Mouse (Mus musculus): Measurements from ENCODE around the gene Doc2g. TPM values are rescaled to one million over a fixed set of nuclear protein-coding genes. Genes with fewer than 3 reads are reported as not detected.
"Not testable (repeated sequence)": the region's sequence is repeated elsewhere in the genome, so short reads cannot be mapped to it uniquely, and the experiment has no call there.

Gene Doc2g
- polyA plus RNA-seq, 1 experiment, result 1.1 TPM

GRCm38 (mm10) chr19:4046866-4047254 lies 43.7 kb downstream of the Doc2g start:
- H3K4me1 ChIP-seq (ENCODE audit: control insufficient read depth, insufficient read depth, insufficient read length, low read length), result 0 out of 2 replicates have a peak, but pooled peaks cover 3% of the 10 kb centered on the region
- no peak overlapping the region for H3K27ac ChIP-seq (replicated peaks; ENCODE audit: low read depth, low read length)
- H3K4me3 ChIP-seq (ENCODE audit: insufficient read depth, low read depth, low read length), result no peak overlapping the region

GRCm38 (mm10) chr19:4047859-4048258 lies 44.7 kb downstream of the Doc2g start:
- H3K27ac ChIP-seq (replicated peaks; ENCODE audit: low read depth, low read length), result no peak overlapping the region

GRCm38 (mm10) chr19:4049069-4049468 lies 46.0 kb downstream of the Doc2g start:
- H3K4me3 ChIP-seq (ENCODE audit: insufficient read depth, low read depth, low read length); H3K27ac ChIP-seq (replicated peaks; ENCODE audit: low read depth, low read length); H3K4me1 ChIP-seq (ENCODE audit: control insufficient read depth, insufficient read depth, insufficient read length, low read length): not testable (repeated sequence)

More at GRCm38 (mm10) chr19:4047859-4048258, 44.7 kb downstream of the Doc2g start:
- Histone ChIP-seq H3K4me1 (ENCODE audit: control insufficient read depth, insufficient read depth, insufficient read length, low read length) (0 out of 2 replicates have a peak, but pooled peaks cover 3% of the 10 kb centered on the region), H3K4me3 (ENCODE audit: insufficient read depth, low read depth, low read length) (no peak overlapping the region)

- Histone ChIP-seq H3K4me1 (ENCODE audit: control insufficient read depth, insufficient read depth, insufficient read length, low read length) (peaks cover 8% of the 10 kb centered on the region; the same call in 1 of the 2 replicates), H3K27ac (replicated peaks; ENCODE audit: low read depth, low read length) (no peak overlapping the region), H3K4me3 (ENCODE audit: insufficient read depth, low read depth, low read length) (no peak overlapping the region)
Observed at GRCm38 (mm10) chr19:4051016-4051415, 47.9 kb downstream of the Doc2g start.

- Histone ChIP-seq H3K4me1 (ENCODE audit: control insufficient read depth, insufficient read depth, insufficient read length, low read length) (peaks cover 5% of the 10 kb centered on the region; the same call in 1 of the 2 replicates), H3K4me3 (ENCODE audit: insufficient read depth, low read depth, low read length) (peak overlapping the region; percentile 20; the same call in 1 of the 2 replicates), H3K27ac (replicated peaks; ENCODE audit: low read depth, low read length) (no peak overlapping the region; the same call in 1 of the 2 replicates)
Observed at GRCm38 (mm10) chr19:4051741-4052515, 48.8 kb downstream of the Doc2g start.

GRCm38 (mm10) chr19:4052516-4053030 lies 49.5 kb downstream of the Doc2g start:
- H3K4me3 ChIP-seq (ENCODE audit: insufficient read depth, low read depth, low read length), result no peak overlapping the region
- peaks cover 5% of the 10 kb centered on the region; the same call in 1 of the 2 replicates for H3K4me1 ChIP-seq (ENCODE audit: control insufficient read depth, insufficient read depth, insufficient read length, low read length)
- no peak overlapping the region for H3K27ac ChIP-seq (replicated peaks; ENCODE audit: low read depth, low read length)

- Histone ChIP-seq H3K4me3 (ENCODE audit: insufficient read depth, low read depth, low read length) (no peak overlapping the region), H3K27ac (replicated peaks; ENCODE audit: low read depth, low read length) (no peak overlapping the region), H3K4me1 (ENCODE audit: control insufficient read depth, insufficient read depth, insufficient read length, low read length) (peaks cover 16% of the 10 kb centered on the region)
Observed at GRCm38 (mm10) chr19:4054613-4055012, 51.5 kb downstream of the Doc2g start.

GRCm38 (mm10) chr19:4055216-4055946 lies 52.3 kb downstream of the Doc2g start:
- Histone ChIP-seq H3K4me1 (ENCODE audit: control insufficient read depth, insufficient read depth, insufficient read length, low read length) (peaks cover 16% of the 10 kb centered on the region), H3K27ac (replicated peaks; ENCODE audit: low read depth, low read length) (no peak overlapping the region), H3K4me3 (ENCODE audit: insufficient read depth, low read depth, low read length) (no peak overlapping the region)

- H3K4me3 ChIP-seq (ENCODE audit: insufficient read depth, low read depth, low read length), result no peak overlapping the region
- H3K27ac ChIP-seq (replicated peaks; ENCODE audit: low read depth, low read length), result no peak overlapping the region
- H3K4me1 ChIP-seq (ENCODE audit: control insufficient read depth, insufficient read depth, insufficient read length, low read length), result peaks cover 16% of the 10 kb centered on the region
Observed at GRCm38 (mm10) chr19:4055947-4056693, 53.0 kb downstream of the Doc2g start.

Other genes with a start within 250 kb of the Doc2g start
- 15.9 and 20.4 TPM in 2 replicates for gene Kmt5b, start 235.9 kb upstream of the Doc2g start, polyA plus RNA-seq (2012; ENCODE audit: insufficient read depth, insufficient read length, missing spikeins)
- gene Chka, start 151.5 kb upstream of the Doc2g start, polyA plus RNA-seq (2012; ENCODE audit: insufficient read depth, insufficient read length, missing spikeins), result 6.9 and 11.2 TPM in 2 replicates
- gene Tcirg1, start 96.2 kb upstream of the Doc2g start, polyA plus RNA-seq (2012; ENCODE audit: insufficient read depth, insufficient read length, missing spikeins), result 5.3 and 7.7 TPM in 2 replicates
- 1,010 and 1,143 TPM in 2 replicates for gene Ndufs8, start 90.5 kb upstream of the Doc2g start, polyA plus RNA-seq (2012; ENCODE audit: insufficient read depth, insufficient read length, missing spikeins)
- gene Aldh3b1, start 73.5 kb upstream of the Doc2g start, polyA plus RNA-seq (2012; ENCODE audit: insufficient read depth, insufficient read length, missing spikeins), result 1.8 and 2.2 TPM in 2 replicates
- 25.3 and 25.4 TPM in 2 replicates for gene Unc93b1, start 68.1 kb upstream of the Doc2g start, polyA plus RNA-seq (2012; ENCODE audit: insufficient read depth, insufficient read length, missing spikeins)
- not detected in 2 replicates for gene Aldh3b3, start 44.7 kb upstream of the Doc2g start, polyA plus RNA-seq (2012; ENCODE audit: insufficient read depth, insufficient read length, missing spikeins)
- 6.9 and 13.4 TPM in 2 replicates for gene Aldh3b2, start 31.0 kb upstream of the Doc2g start, polyA plus RNA-seq (2012; ENCODE audit: insufficient read depth, insufficient read length, missing spikeins)
- gene Acy3, start 16.7 kb upstream of the Doc2g start, polyA plus RNA-seq (2012; ENCODE audit: insufficient read depth, insufficient read length, missing spikeins), result 33.3 and 40.6 TPM in 2 replicates
- gene Tbx10, start 10.6 kb upstream of the Doc2g start, polyA plus RNA-seq (2012; ENCODE audit: insufficient read depth, insufficient read length, missing spikeins), result not detected in 2 replicates
- gene Nudt8, start 2.7 kb upstream of the Doc2g start, polyA plus RNA-seq (2012; ENCODE audit: insufficient read depth, insufficient read length, missing spikeins), result 24.5 and 49.5 TPM in 2 replicates
- gene Gm49405, start 2.7 kb upstream of the Doc2g start, polyA plus RNA-seq (2012; ENCODE audit: insufficient read depth, insufficient read length, missing spikeins), result not detected in 2 replicates
- 1,127 and 1,213 TPM in 2 replicates for gene Ndufv1, start 9.5 kb downstream of the Doc2g start, polyA plus RNA-seq (2012; ENCODE audit: insufficient read depth, insufficient read length, missing spikeins)
- gene Gstp1, start 34.7 kb downstream of the Doc2g start, polyA plus RNA-seq (2012; ENCODE audit: insufficient read depth, insufficient read length, missing spikeins), result 362 and 451 TPM in 2 replicates
- gene Gstp2, start 42.7 kb downstream of the Doc2g start, polyA plus RNA-seq (2012; ENCODE audit: insufficient read depth, insufficient read length, missing spikeins), result 14.8 and 26.0 TPM in 2 replicates
- gene Gstp3, start 56.3 kb downstream of the Doc2g start, polyA plus RNA-seq (2012; ENCODE audit: insufficient read depth, insufficient read length, missing spikeins), result 2.3 and 4.2 TPM in 2 replicates
- not detected in 2 replicates for gene Cabp2, start 78.3 kb downstream of the Doc2g start, polyA plus RNA-seq (2012; ENCODE audit: insufficient read depth, insufficient read length, missing spikeins)
- gene Cdk2ap2, start 93.9 kb downstream of the Doc2g start, polyA plus RNA-seq (2012; ENCODE audit: insufficient read depth, insufficient read length, missing spikeins), result 78.5 and 101 TPM in 2 replicates
- 14.8 and 17.2 TPM in 2 replicates for gene Pitpnm1, start 96.7 kb downstream of the Doc2g start, polyA plus RNA-seq (2012; ENCODE audit: insufficient read depth, insufficient read length, missing spikeins)
- 62.7 and 65.2 TPM in 2 replicates for gene Aip, start 122.5 kb downstream of the Doc2g start, polyA plus RNA-seq (2012; ENCODE audit: insufficient read depth, insufficient read length, missing spikeins)
- gene Gpr152, start 136.5 kb downstream of the Doc2g start, polyA plus RNA-seq (2012; ENCODE audit: insufficient read depth, insufficient read length, missing spikeins), result not detected in 2 replicates
- gene Cabp4, start 140.7 kb downstream of the Doc2g start, polyA plus RNA-seq (2012; ENCODE audit: insufficient read depth, insufficient read length, missing spikeins), result not detected in 2 replicates
- gene Coro1b, start 145.3 kb downstream of the Doc2g start, polyA plus RNA-seq (2012; ENCODE audit: insufficient read depth, insufficient read length, missing spikeins), result 103 and 112 TPM in 2 replicates
- gene Ptprcap, start 150.3 kb downstream of the Doc2g start, polyA plus RNA-seq (2012; ENCODE audit: insufficient read depth, insufficient read length, missing spikeins), result 1.3 and 3.3 TPM in 2 replicates
- gene Rps6kb2, start 160.0 kb downstream of the Doc2g start, polyA plus RNA-seq (2012; ENCODE audit: insufficient read depth, insufficient read length, missing spikeins), result 17.2 and 17.7 TPM in 2 replicates
- gene Carns1, start 172.2 kb downstream of the Doc2g start, polyA plus RNA-seq (2012; ENCODE audit: insufficient read depth, insufficient read length, missing spikeins), result 2.1 and 3.1 TPM in 2 replicates
- 0.83 TPM in 1 of 2 replicates, not detected in the other for gene Tbc1d10c, start 188.0 kb downstream of the Doc2g start, polyA plus RNA-seq (2012; ENCODE audit: insufficient read depth, insufficient read length, missing spikeins)
- gene Ppp1ca, start 188.8 kb downstream of the Doc2g start, polyA plus RNA-seq (2012; ENCODE audit: insufficient read depth, insufficient read length, missing spikeins), result 265 and 309 TPM in 2 replicates
- gene Rad9a, start 198.3 kb downstream of the Doc2g start, polyA plus RNA-seq (2012; ENCODE audit: insufficient read depth, insufficient read length, missing spikeins), result 4.4 and 7.6 TPM in 2 replicates
- not detected in 2 replicates for gene Clcf1, start 210.9 kb downstream of the Doc2g start, polyA plus RNA-seq (2012; ENCODE audit: insufficient read depth, insufficient read length, missing spikeins)
- gene AC109138.7, start 211.0 kb downstream of the Doc2g start, polyA plus RNA-seq (2012; ENCODE audit: insufficient read depth, insufficient read length, missing spikeins), result not detected in 2 replicates
- 63.7 and 81.4 TPM in 2 replicates for gene Pold4, start 228.6 kb downstream of the Doc2g start, polyA plus RNA-seq (2012; ENCODE audit: insufficient read depth, insufficient read length, missing spikeins)

All from brown adipose tissue, adult 24 weeks (tissue).